Mouse (Mus musculus) lung, adult 2 months (tissue): ENCODE data around the gene Snrnp27. TPM values are rescaled to one million over a fixed set of nuclear protein-coding genes. Genes with fewer than 3 reads are reported as not detected.
A peak's percentile ranks its signal among the peaks of the same experiment; 100 is the strongest.

Experiments
- DNase-seq: peaks from one replicate; pipeline ENCODE4 v3.0.0; 2022
- H3K4me1 ChIP-seq: fragments of 200-500 bp; 2 replicates; pipeline ENCODE4 v1.6.1; 2011; ENCODE audit warnings: low read length; ENCODE audit not compliant: control insufficient read depth, insufficient read depth
- H3K4me3 ChIP-seq: fragments of 200-500 bp; replicated peaks from 2 replicates; pipeline ENCODE3; 2011; ENCODE audit warnings: low read depth, mild to moderate bottlenecking, control low read depth, low read length; ENCODE audit errors: extremely low read depth
- CTCF ChIP-seq: fragments of 200-500 bp; IDR thresholded peaks from 2 replicates; pipeline ENCODE4 v1.5.1; 2011; ENCODE audit warnings: mild to moderate bottlenecking, low read length, control low read depth; ENCODE audit not compliant: insufficient read depth
- POLR2A ChIP-seq: fragments of 200-500 bp; IDR thresholded peaks from 2 replicates; pipeline ENCODE4 v1.6.1; 2011; ENCODE audit warnings: low read depth, mild to moderate bottlenecking, control low read depth, low read length, borderline replicate concordance; ENCODE audit errors: extremely low read depth
- WGBS: fragments of 180-500 bp; shearing (Covaris S2); methylation state at CpG from one replicate; pipeline ENCODE4 v1.1.7; 2018; 5-methylcytosine and 5-hydroxymethylcytosine counted together
- polyA plus RNA-seq: library from polyadenylated mRNA; depleted of rRNA; stranded (reverse); fragments of >200 nt; gene quantifications from 2 replicates; pipeline ENCODE4 v1.2.3, GENCODE M21; 2012

The Snrnp27 gene
- polyA plus RNA-seq, 1 experiment = 9.8 TPM

DNA sequence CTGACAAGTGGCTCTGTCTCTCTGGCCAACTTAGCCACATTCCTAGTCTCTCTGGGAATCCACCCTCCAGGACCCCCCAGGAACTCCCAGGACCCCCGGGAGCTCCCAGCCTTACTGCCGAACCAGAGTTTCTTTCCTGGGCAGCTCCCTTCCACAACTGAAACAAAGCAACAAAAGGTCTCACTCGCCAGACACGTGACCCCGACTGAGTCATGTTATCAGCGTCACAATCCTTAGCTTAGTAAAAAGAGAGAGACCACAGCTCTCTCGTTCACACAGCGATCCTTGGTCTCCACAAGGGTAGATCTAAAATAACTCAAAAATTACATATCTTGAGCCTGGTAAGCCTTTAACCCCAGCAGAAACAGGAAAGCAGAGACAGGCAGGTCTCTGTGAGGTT, 42.6 kb downstream of the Snrnp27 start:
- no peak overlapping the region for H3K4me3 ChIP-seq
- 62% methylated on average over 8 of the region's 8 CpGs for WGBS
- no peak for TF ChIP-seq POLR2A
- TF ChIP-seq CTCF = no peak
- no peak for DNase-seq
- H3K4me1 ChIP-seq = peaks cover 1% of the 10 kb centered on the region; the same call in 1 of the 2 replicates

DNA sequence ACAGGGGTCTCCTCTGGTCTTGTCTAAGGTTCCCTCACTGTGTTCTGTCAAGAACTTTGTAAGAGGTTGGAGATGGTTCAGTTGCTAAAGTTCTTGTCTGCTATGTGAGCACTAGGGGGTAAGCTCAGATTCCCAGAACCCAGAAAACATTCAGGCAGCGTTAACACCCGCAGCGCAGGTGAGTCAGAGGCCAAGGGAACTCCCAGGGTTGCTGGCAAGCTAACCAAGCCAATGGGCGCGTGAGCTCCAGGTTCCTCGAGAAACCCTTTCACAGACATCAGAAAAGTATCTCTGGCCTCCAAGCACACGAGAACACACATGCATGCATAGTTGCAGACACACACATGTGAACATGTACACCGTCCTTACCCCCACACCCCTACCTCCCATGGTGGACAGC, 43.5 kb downstream of the Snrnp27 start:
- WGBS = 87% methylated on average over 8 of the region's 8 CpGs
- DNase-seq = no peak
- TF ChIP-seq POLR2A = no peak
- TF ChIP-seq CTCF = no peak
- H3K4me1 ChIP-seq = peaks cover 3% of the 10 kb centered on the region; the same call in 1 of the 2 replicates
- H3K4me3 ChIP-seq = no peak overlapping the region

DNA sequence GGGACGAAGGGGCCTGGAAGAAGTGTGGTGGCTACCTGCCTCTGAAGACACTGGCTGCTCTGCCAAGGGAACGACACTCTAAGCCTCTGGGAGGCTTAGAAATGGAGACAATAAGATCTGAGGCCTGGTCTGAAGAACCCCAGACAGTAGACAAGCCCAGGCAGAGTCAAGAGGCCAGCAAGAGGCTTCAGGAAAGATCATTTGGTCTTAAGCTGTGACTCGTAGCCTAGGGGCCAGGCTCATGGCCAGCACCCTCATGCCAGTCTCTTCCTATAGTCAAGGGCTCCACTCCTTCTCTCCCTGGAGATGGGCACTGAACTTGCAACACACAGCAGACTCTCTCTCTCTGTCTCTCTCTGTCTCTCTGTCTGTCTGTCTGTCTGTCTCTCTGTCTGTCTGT, 44.2 kb downstream of the Snrnp27 start:
- TF ChIP-seq POLR2A (no peak), CTCF (no peak)
- 84% methylated on average over 3 of the region's 3 CpGs for WGBS
- Histone ChIP-seq H3K4me3 (no peak overlapping the region), H3K4me1 (peaks cover 3% of the 10 kb centered on the region; the same call in 1 of the 2 replicates)
- DNase-seq = no peak

DNA sequence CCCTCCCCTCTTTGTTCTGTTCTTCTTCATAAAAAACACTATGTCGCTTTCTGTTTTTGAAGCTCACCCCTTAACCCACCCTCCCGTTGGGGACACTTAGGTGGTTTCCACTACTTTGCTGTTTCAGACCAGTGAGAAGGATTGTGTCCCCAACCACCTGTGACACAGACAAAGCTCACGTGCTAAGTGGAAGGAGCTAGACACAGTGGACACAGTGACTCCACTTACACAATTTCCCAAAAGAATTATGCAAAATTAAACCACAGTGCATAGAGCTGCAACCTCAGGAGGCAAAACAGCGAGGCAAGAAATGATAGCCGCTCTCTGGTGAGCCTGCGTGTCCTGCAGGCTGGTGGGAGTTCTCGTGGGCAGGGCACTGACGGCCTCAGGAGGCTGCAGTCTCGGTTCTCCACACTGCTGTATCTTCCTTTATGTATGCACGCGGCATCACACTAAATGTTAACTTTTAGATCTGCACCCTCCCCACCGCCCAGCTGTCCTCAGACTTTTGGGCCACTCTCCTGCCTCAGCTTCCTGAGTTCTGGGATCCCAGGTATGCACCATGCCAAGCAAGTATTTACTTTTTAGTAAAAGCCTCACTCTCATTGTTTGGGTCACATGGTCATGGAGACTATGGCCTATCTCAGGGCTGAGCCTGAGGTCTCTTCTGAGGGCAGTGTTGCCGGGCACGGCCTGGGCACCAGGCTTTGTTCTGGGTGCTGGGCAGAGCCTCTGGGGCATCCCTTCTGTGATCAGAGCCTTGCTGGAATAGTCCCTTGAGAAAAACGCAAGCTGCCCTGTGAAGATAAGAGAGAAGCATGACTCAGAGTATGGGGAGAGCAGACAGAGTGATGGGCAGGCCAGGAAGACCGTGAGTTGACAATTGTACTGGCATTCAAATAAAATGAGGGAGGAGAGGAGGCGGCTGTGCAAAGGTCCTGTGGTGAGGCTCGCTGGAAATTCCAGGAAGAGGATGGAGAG, 44.9 kb downstream of the Snrnp27 start:
- Histone ChIP-seq H3K4me1 (peaks cover 3% of the 10 kb centered on the region; the same call in 1 of the 2 replicates), H3K4me3 (no peak overlapping the region)
- DNase-seq = no peak
- no peak for TF ChIP-seq CTCF
- TF ChIP-seq POLR2A = no peak
- 78% methylated on average over 18 of the region's 18 CpGs for WGBS

DNA sequence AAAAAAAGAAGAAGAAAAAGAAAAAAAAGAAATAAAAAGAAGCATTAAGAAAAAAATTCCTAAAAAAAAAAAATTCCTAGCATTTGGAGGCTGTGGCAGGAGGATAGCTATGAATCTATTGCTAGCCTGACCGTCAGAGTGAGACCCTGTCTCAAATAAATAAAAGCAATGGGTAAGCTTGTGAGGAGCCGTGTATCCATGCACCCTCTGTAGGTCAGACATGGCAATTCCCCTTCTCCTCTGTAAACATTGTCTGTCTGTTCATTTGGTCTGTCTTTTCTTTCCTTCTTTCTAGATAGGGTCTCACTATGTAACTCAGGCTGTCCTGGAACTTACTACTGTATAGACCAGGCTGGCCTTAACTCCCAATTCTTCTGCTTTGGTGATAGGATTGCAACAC, 45.9 kb downstream of the Snrnp27 start:
- TF ChIP-seq POLR2A = no peak
- 0 out of 2 replicates have a peak, but pooled peaks have one; percentile 8 for TF ChIP-seq CTCF
- peaks cover 3% of the 10 kb centered on the region; the same call in 1 of the 2 replicates for H3K4me1 ChIP-seq
- no peak overlapping the region for H3K4me3 ChIP-seq
- DNase-seq = no peak
- WGBS = 39% methylated on average over 2 of the region's 2 CpGs

DNA sequence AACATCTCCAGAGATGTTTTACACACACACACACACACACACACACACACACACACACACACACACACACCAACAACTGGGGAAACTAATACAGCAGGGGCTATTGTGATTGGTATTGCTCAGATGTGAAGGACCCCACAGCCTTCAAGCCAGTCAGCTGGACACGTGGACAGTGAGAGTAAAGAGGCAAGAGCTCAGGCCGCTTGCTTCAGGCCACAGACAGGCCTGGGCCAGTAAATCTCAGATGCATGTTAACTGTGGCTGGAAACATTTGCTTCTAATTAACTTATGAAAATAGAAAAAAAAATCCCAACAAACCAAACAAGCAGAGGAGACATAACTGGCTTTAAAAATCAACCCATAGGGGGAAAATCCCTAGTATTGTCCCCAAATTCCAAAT, 46.5 kb downstream of the Snrnp27 start:
- TF ChIP-seq CTCF (no peak), POLR2A (no peak)
- no peak for DNase-seq

DNA sequence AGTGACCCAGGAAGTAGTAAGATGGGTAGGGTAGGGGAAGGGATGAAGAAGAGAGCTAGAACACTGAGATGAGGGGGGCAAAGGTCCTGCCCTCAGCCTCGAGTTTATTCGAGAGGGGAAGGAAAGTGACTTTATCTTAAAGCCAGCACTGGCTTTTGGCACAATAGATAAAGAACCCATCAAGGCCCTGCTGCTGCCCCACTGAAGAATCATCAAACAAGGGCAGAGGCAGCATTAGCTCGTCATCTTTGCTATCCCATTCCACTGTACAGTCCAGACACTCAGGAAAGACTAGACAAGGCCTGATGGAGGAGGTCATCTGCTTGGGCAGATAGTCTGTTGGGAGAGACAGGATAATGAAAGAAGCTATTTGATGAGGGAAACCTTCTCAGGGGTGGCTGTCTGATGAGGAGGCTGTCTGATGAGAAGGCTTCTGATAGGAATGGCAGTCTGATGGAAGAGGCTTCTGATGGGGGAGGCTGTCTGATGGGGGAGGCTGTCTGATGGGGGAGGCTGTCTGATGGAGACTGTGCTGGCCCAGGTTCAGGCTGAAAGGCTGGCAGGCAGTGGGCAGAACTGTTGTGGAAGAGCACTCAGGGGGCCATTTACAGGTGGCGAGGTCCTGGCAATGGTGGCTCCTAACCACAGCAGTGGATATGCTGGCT, 47.0 kb downstream of the Snrnp27 start:
- peaks cover 3% of the 10 kb centered on the region; the same call in 1 of the 2 replicates for H3K4me1 ChIP-seq

More for the DNA sequence above, 46.5 kb downstream of the Snrnp27 start:
- Histone ChIP-seq H3K4me1 (peaks cover 3% of the 10 kb centered on the region; the same call in 1 of the 2 replicates), H3K4me3 (no peak overlapping the region)
- WGBS = 84% methylated on average over 2 of the region's 2 CpGs

GRCm38 (mm10) chr6:86636495-86636894, 47.8 kb downstream of the Snrnp27 start:
- no peak for TF ChIP-seq CTCF
- no peak for TF ChIP-seq POLR2A
- peaks cover 3% of the 10 kb centered on the region; the same call in 1 of the 2 replicates for H3K4me1 ChIP-seq
- DNase-seq = peak; percentile 52
- 60% methylated on average over 2 of the region's 2 CpGs for WGBS
- H3K4me3 ChIP-seq = no peak overlapping the region

More for the DNA sequence above, 47.0 kb downstream of the Snrnp27 start:
- DNase-seq = no peak
- 50% methylated on average over 4 of the region's 4 CpGs for WGBS
- no peak for TF ChIP-seq CTCF
- no peak for TF ChIP-seq POLR2A
- no peak overlapping the region for H3K4me3 ChIP-seq

DNA sequence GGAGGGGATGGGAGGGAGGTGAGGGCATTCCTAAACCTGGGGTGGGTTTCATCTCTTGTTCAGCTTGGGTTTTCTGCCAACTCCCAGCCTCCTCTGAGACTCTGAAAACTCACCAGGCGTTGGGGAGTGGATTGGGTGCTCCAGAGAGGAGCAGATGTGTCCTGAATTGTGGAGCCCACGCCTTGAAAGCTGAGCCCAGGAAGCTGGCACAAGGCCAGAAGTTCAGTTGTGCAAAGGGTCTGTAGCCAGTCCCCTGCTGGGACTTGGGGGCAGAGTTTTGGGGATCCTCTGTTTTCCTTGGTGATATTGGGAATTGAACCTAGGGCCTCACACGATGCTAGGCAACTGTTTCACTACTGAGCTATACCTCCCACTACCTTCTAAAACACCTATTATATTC, 54.2 kb downstream of the Snrnp27 start:
- Histone ChIP-seq H3K4me1 (no peaks in the 10 kb centered on the region), H3K4me3 (no peak overlapping the region)
- TF ChIP-seq CTCF (no peak), POLR2A (no peak)
- no peak for DNase-seq
- WGBS = 73% methylated on average over 3 of the region's 3 CpGs
